ENCODE assay signal across 8 mouse cellular contexts in genomic region chrX:13280037-13280408, GRCm38 (mm10). TPM values are rescaled to one million over a fixed set of nuclear protein-coding genes. Genes with fewer than 3 reads are reported as not detected.
DNase-seq lines count a peak whose midpoint lies in the region; ATAC-seq and TF ChIP-seq lines count a peak whose summit lies in the region.

No protein-coding gene starts in this region.

- DNase-seq in left cerebral cortex, adult 2 months (ENCODE audit: extremely low spot score in 1 of 2, low spot score in 2 of 2), result no peak
- DNase-seq in left cerebral cortex, postnatal 25 days (ENCODE audit: low spot score in 2 of 2), result no peak
- DNase-seq in adipocyte (ENCODE audit: low spot score), result peak; percentile 75
- peak; percentile 71 for DNase-seq in left cerebral cortex, postnatal 4 days

- intact Hi-C loops in left cerebral cortex, adult 2 months (cut with DNase I), result loop anchor here (1.0 to 10.0 kb wide), 6 partner anchors 38 to 405 kb away; no protein-coding TSS in a partner anchor
- intact Hi-C loops in left cerebral cortex, postnatal 25 days (cut with DNase I), result loop anchor here (1.0 to 5.0 kb wide), 5 partner anchors 38 to 377 kb away; no protein-coding TSS in a partner anchor
- intact Hi-C loops in left cerebral cortex, postnatal 4 days (cut with DNase I), result loop anchor here (5.0 to 10.0 kb wide), 2 partner anchors 38 to 185 kb away; partner anchors contain the start of gene Nyx

- peak; percentile 1; the same call in 1 of the 2 replicates for ATAC-seq in heart, embryonic 14.5 days (ENCODE audit: insufficient number of reproducible peaks, insufficient read depth, low FRiP score, low read depth)
- no peak; the same call in 1 of the 2 replicates for ATAC-seq in neural tube, embryonic 12.5 days (ENCODE audit: low FRiP score, low read depth)
- no peak for ATAC-seq in megakaryocyte-erythroid progenitor cell, adult 5-6 weeks (replicated peaks; ENCODE audit: low FRiP score, low TSS enrichment, poor library complexity, severe bottlenecking)

- H3K4me1 ChIP-seq in cortical plate, adult 2 months (ENCODE audit: control insufficient read depth, insufficient read depth, low read length), result no peaks in the 10 kb centered on the region
- H3K4me1 ChIP-seq in heart, embryonic 14.5 days (ENCODE audit: control insufficient read depth in 2 of 2, insufficient read depth in 2 of 2, low read length in 2 of 2), result peaks cover 0 to 6% of the 10 kb centered on the region in 2 experiments; a peak in 2 of 4 replicates
- peaks cover 7% of the 10 kb centered on the region; the same call in 1 of the 2 replicates for H3K4me1 ChIP-seq in neural tube, embryonic 12.5 days

- peaks cover 16% of the 10 kb centered on the region for H3K36me3 ChIP-seq in heart, embryonic 14.5 days (ENCODE audit: control insufficient read depth, insufficient read depth, low read length)
- H3K36me3 ChIP-seq in neural tube, embryonic 12.5 days, result peaks cover 2% of the 10 kb centered on the region; the same call in 1 of the 2 replicates

- WGBS in heart, embryonic 14.5 days, result 6% methylated on average over 14 of the region's 14 CpGs
- WGBS in neural tube, embryonic 12.5 days, result 2% methylated on average over 14 of the region's 14 CpGs

- peak overlapping the region; percentile 96 for H3K4me3 ChIP-seq in left cerebral cortex, adult 2 months
- peak overlapping the region; percentile 72 for H3K4me3 ChIP-seq in cortical plate, adult 2 months (ENCODE audit: insufficient read depth, low read length)
- H3K4me3 ChIP-seq in heart, embryonic 14.5 days (ENCODE audit: control insufficient read depth in 1 of 2, insufficient read depth in 1 of 2, low read depth in 1 of 2, low read length in 2 of 2), result peak overlapping the region; percentile 73 to 97
- peak overlapping the region; percentile 80 for H3K4me3 ChIP-seq in neural tube, embryonic 12.5 days

- no peaks in the 10 kb centered on the region for H3K9me3 ChIP-seq in heart, embryonic 14.5 days (ENCODE audit: control insufficient read depth, low read length)
- no peaks in the 10 kb centered on the region for H3K9me3 ChIP-seq in neural tube, embryonic 12.5 days

- H3K9ac ChIP-seq in heart, embryonic 14.5 days (ENCODE audit: low read length), result peak overlapping the region; percentile 100
- H3K9ac ChIP-seq in neural tube, embryonic 12.5 days, result peak overlapping the region; percentile 99

- no peak for TF ChIP-seq POLR2A in cortical plate, adult 2 months (IDR thresholded peaks at IDR 0.05; ENCODE audit: extremely low read depth, insufficient read depth, low read length)

- H3K27me3 ChIP-seq in heart, embryonic 14.5 days (ENCODE audit: control insufficient read depth, insufficient read depth, low read length), result no peaks in the 10 kb centered on the region
- no peaks in the 10 kb centered on the region for H3K27me3 ChIP-seq in neural tube, embryonic 12.5 days (replicated peaks)

- TF ChIP-seq CTCF in left cerebral cortex, adult 2 months (IDR thresholded peaks at IDR 0.05), result no peak
- no peak for TF ChIP-seq CTCF in cortical plate, adult 2 months (IDR thresholded peaks at IDR 0.05; ENCODE audit: extremely low read depth, insufficient read depth, low read length)

- peak overlapping the region; percentile 100 for H3K27ac ChIP-seq in left cerebral cortex, adult 2 months
- H3K27ac ChIP-seq in cortical plate, adult 2 months (ENCODE audit: insufficient read depth, low read length), result peak overlapping the region; percentile 88
- H3K27ac ChIP-seq in heart, embryonic 14.5 days (replicated peaks in 1 of 2; ENCODE audit: control insufficient read depth in 1 of 2, insufficient read depth in 1 of 2, low read depth in 2 of 2, low read length in 2 of 2), result peak overlapping the region; percentile 99
- peak overlapping the region; percentile 96 for H3K27ac ChIP-seq in neural tube, embryonic 12.5 days

- H3K4me2 ChIP-seq in heart, embryonic 14.5 days (ENCODE audit: low read length), result peak overlapping the region; percentile 76
- peak overlapping the region; percentile 74 for H3K4me2 ChIP-seq in neural tube, embryonic 12.5 days (replicated peaks)

RNA-seq across cellular contexts. Expression of gene Ddx3x, which starts 0.7 kb away (rescaled TPM):
- 100 to 1,000 TPM; 172 to 190 TPM for total RNA-seq in left cerebral cortex, adult 2 months (2021)
- total RNA-seq in left cerebral cortex, postnatal 25 days (2021), result 100 to 1,000 TPM; 154 to 182 TPM
- polyA plus RNA-seq in cortical plate, adult 2 months (2012; rRNA removed), result 74.9 and 79.5 TPM in 2 replicates
- polyA plus RNA-seq in heart, embryonic 14.5 days (2014; fragmentation: Nextera tagmentation; extraction: Ambion mirVana), result 83.7 and 98.7 TPM in 2 replicates
- total RNA-seq in left cerebral cortex, postnatal 4 days (2021), result 100 to 1,000 TPM; 176 to 216 TPM
- 148 and 162 TPM in 2 replicates for polyA plus RNA-seq in neural tube, embryonic 12.5 days (2016; fragmentation: Nextera tagmentation; extraction: Ambion mirVana)
- 217 and 234 TPM in 2 replicates for total RNA-seq in megakaryocyte-erythroid progenitor cell, adult 5-6 weeks (2014; fragmentation: Nextera tagmentation)
- 759 and 878 TPM in 2 replicates for total RNA-seq in megakaryocyte-erythroid progenitor cell, adult 5-6 weeks (2017)

Comparison
In these comparisons a context has a peak if more than half of its experiments do, and no peak if none do; other contexts are left out.
1. DNase-seq: peak in adipocyte (single experiment) and left cerebral cortex, postnatal 4 days (single experiment); none in left cerebral cortex, adult 2 months (0 of 2) and left cerebral cortex, postnatal 25 days (0 of 2).
2. Peak in every context shown above with its lines, with median percentiles within 50 percentile points of each other: H3K27ac ChIP-seq and H3K4me3 ChIP-seq.